Mouse (Mus musculus) hindbrain, postnatal 0 days (tissue): ENCODE measurements at regions not wholly inside any gene's neighbourhood (a gene's known extent, or its start where the extent isn't known, plus 50 kb on each side); places are given as distances from the start of the nearest gene placed in this dataset.

ENCODE experiments used
- ATAC-seq: fragments of 200-750 bp; cut with Nextera tagmentation; 2 replicates; pipeline ENCODE4 v1.8.0; 2017; ENCODE audit warnings: mild to moderate bottlenecking, moderate TSS enrichment, moderate library complexity
- DNase-seq: peaks from one replicate; pipeline ENCODE4 v3.0.0-alpha.2; 2015; ENCODE audit warnings: low spot score
- H3K27ac ChIP-seq: fragments of 300-500 bp; sonication (generic); 2 replicates; pipeline ENCODE4 v1.5.1; 2014; ENCODE audit warnings: mild to moderate bottlenecking
- H3K27me3 ChIP-seq: fragments of 300-500 bp; sonication (generic); 2 replicates; pipeline ENCODE4 v1.6.1; 2014; ENCODE audit warnings: low read length, mixed read lengths; ENCODE audit not compliant: insufficient read depth
- H3K36me3 ChIP-seq: fragments of 300-500 bp; sonication (generic); 2 replicates; pipeline ENCODE4 v1.6.1; 2014; ENCODE audit warnings: low read length, mixed read lengths; ENCODE audit not compliant: insufficient read depth
- H3K4me1 ChIP-seq: fragments of 300-500 bp; sonication (generic); 2 replicates; pipeline ENCODE4 v1.6.1; 2014; ENCODE audit warnings: antibody characterized with exemption, low read length, mixed read lengths; ENCODE audit not compliant: insufficient read depth
- H3K4me2 ChIP-seq: fragments of 300-500 bp; sonication (generic); 2 replicates; pipeline ENCODE4 v1.6.1; 2014; ENCODE audit warnings: low read depth, mild to moderate bottlenecking, low read length, moderate library complexity, mixed read lengths
- H3K4me3 ChIP-seq: fragments of 300-500 bp; sonication (generic); 2 replicates; pipeline ENCODE4 v1.5.1; 2014; ENCODE audit warnings: low read length
- H3K9ac ChIP-seq: fragments of 300-500 bp; sonication (generic); replicated peaks from 2 replicates; pipeline ENCODE4 v1.6.1; 2014; ENCODE audit warnings: mild to moderate bottlenecking, low read length, moderate library complexity, mixed read lengths
- H3K9me3 ChIP-seq: fragments of 300-500 bp; sonication (generic); 2 replicates; pipeline ENCODE4 v1.6.1; 2016; ENCODE audit warnings: low read length, mixed read lengths
- CTCF ChIP-seq: IDR thresholded peaks from 2 replicates; pipeline ENCODE4 v1.5.1; 2016; ENCODE audit warnings: antibody characterized with exemption, control low read depth, low read depth
- WGBS: fragments of 180-500 bp; shearing (Covaris S2); extraction: QIAGEN DNeasy Blood & Tissue Kit; methylation state at CpG from one replicate; pipeline ENCODE4 v1.1.7; 2014; 5-methylcytosine and 5-hydroxymethylcytosine counted together

DNA sequence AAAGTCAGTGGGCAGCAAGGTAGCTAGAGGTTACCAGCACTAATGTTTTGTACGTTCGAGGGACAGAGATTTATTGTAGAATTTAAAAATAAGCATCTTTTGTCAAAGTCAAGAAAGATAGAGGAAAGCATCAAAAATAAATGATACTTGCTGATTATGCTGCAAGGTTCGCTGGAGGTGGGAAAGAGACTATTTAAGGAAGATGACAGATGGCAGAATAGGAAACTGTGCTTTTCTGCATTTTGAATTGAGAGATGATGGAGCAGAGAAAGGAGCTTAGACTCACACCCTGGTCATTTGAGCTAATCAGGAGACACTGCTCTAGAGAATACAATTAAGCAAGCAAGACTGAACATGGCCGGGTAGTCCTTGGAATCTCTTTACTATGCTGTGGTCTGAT is 275.1 kb upstream of the 2610001J05Rik start:
- ATAC-seq (no peak), DNase-seq (no peak)
- Histone ChIP-seq H3K4me1 (no peaks in the 10 kb centered on the region), H3K4me3 (no peak overlapping the region), H3K9ac (no peak overlapping the region), H3K4me2 (no peak overlapping the region), H3K27me3 (no peaks in the 10 kb centered on the region), H3K9me3 (no peaks in the 10 kb centered on the region), H3K36me3 (no peaks in the 10 kb centered on the region), H3K27ac (no peak overlapping the region)
- 80% methylated on average over 4 of the region's 4 CpGs for WGBS
- no peak for TF ChIP-seq CTCF

DNA sequence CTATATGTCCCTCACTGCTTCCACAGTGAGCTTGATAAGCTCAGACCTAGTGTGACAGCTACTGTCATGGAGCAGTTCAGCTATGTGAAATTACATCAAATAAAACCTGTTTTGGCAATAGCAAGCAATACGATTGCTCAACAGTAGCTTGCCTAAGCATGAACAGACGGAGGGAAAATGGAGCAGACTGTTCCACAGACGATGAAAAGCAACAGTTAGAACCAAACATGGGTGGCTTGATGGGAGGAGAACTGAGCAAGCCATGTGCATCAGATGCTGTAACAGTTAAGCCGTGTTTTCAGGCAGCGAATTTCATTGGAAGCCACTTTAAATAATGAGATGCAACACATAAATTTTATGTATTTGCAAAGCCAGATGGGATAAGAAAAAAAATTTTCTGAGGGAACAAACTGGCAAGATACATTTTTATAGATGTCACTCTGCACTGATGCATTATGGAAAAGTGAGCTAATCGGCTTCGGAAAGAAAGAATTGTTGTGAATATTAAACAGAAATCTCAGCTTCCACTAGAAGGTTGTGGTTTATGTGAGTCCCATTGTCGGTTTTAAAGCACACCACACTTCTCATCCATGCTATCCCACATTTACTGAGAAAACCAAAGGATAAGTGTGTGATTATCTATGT is 270.9 kb upstream of the 2610001J05Rik start:
- no peak for TF ChIP-seq CTCF
- Histone ChIP-seq H3K36me3 (no peaks in the 10 kb centered on the region), H3K4me3 (no peak overlapping the region), H3K4me2 (no peak overlapping the region), H3K27me3 (no peaks in the 10 kb centered on the region), H3K9me3 (no peaks in the 10 kb centered on the region), H3K27ac (no peak overlapping the region), H3K9ac (no peak overlapping the region), H3K4me1 (no peaks in the 10 kb centered on the region)
- DNase-seq (no peak), ATAC-seq (no peak)
- WGBS = 81% methylated on average over 8 of the region's 8 CpGs

DNA sequence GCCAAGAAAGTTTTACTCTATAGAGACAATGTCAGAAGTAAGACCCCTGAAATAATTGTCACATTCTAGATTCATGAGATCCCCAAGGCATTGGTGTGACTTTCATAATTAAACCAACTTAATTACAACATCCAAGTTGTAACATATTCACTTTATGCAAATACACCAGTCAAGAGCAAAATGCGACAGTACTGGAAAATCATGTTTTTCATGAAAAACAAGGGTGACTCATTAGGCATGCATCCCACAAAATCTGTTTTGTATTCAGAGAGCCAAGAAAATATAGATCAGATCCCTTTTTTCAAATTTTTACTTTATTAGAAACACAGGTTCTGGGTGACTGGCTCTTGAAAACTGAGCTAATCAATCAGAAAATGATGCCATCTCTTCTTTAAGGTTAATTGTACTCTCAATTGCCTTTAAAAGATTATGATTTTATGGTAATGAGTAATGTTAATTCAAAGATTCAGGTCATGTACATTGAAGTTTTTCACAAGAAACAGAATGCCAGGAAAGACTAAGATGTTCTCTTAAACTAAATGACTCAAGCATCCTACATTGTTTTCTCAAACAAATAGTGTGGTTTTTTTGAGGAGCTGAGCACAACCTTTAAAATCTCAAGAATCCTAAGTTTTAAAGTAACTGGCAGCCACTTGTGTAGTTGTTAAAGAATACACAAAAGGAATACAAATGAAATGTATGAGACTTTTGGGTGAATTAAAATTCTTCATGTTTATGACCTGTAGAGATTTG is 259.2 kb upstream of the 2610001J05Rik start:
- no peaks in the 10 kb centered on the region for H3K4me1 ChIP-seq
- H3K9ac ChIP-seq = no peak overlapping the region
- no peak overlapping the region for H3K4me3 ChIP-seq
- no peak for TF ChIP-seq CTCF
- H3K9me3 ChIP-seq = no peaks in the 10 kb centered on the region
- H3K4me2 ChIP-seq = no peak overlapping the region
- H3K27ac ChIP-seq = no peak overlapping the region
- no peaks in the 10 kb centered on the region for H3K27me3 ChIP-seq
- ATAC-seq (no peak), DNase-seq (no peak)
- WGBS = 66% methylated on average over 1 of the region's 1 CpGs
- H3K36me3 ChIP-seq = no peaks in the 10 kb centered on the region

DNA sequence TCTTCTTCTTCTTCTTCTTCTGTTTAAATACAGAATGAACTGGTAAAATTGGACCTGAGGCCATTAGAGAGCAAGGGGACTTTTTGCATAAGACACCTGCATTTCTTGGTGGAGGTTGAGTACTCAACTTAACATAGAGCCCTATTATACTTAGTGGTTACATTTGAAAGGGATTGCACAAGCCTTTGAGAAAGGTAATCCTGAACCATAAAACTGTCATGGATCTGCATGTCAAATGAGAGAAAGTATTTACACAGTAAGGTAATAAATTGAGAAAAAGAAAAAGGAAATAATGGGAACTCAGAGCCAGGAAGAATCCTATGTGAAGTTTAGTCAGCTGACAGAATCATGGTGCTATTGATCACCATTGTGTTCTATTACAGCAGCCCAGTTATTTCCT is 258.1 kb upstream of the 2610001J05Rik start:
- Histone ChIP-seq H3K27me3 (no peaks in the 10 kb centered on the region), H3K27ac (no peak overlapping the region), H3K4me2 (no peak overlapping the region), H3K9me3 (no peaks in the 10 kb centered on the region), H3K36me3 (no peaks in the 10 kb centered on the region), H3K4me3 (no peak overlapping the region), H3K9ac (no peak overlapping the region), H3K4me1 (no peaks in the 10 kb centered on the region)
- ATAC-seq = no peak
- TF ChIP-seq CTCF = no peak
- DNase-seq = no peak

DNA sequence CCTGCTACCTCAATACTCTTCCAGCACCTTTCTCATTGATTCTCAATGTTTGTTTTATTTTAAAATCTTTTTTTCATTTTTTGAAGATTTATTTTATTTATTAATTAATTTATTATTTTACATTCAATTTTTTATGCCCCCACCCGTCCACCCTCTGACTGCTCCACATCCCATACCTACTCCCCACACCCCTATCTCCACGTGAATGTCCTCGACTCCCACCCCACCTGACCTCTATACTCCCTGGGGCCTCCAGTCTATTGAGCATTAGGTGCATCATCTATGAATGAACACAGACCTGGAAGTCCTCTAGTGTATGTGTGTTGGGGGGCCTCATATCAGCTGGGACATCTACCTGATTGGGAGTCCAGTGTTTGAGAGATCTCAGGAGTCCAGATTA is 251.0 kb upstream of the 2610001J05Rik start:
- Histone ChIP-seq H3K9me3 (no peaks in the 10 kb centered on the region), H3K9ac (no peak overlapping the region), H3K4me3 (no peak overlapping the region), H3K36me3 (no peaks in the 10 kb centered on the region), H3K4me2 (no peak overlapping the region), H3K27ac (no peak overlapping the region), H3K27me3 (no peaks in the 10 kb centered on the region), H3K4me1 (no peaks in the 10 kb centered on the region)
- no peak for TF ChIP-seq CTCF
- no peak for ATAC-seq
- WGBS = 91% methylated on average over 3 of the region's 3 CpGs
- DNase-seq = no peak

DNA sequence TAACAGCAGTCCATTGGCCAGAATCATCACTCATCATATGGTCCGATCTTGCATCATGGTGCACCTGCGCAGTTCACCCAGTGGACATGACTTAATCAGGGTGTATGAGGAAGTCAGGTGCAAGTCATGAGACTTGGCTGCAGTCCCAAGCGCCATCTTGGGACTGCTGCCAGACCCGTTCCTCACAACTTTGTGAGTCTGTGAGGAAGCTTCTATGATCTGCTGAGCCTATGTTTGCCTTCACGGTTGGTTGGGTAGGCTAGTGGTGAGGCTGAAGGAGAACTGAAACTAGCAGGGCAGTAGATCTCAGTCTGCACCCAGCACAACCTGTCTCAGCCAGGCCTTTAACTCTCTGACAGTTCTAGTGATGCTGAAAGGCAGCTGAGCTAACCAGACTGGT is 250.2 kb upstream of the 2610001J05Rik start:
- 92% methylated on average over 5 of the region's 5 CpGs for whole genome bisulfite sequencing
- Histone ChIP-seq H3K27me3 (no peaks in the 10 kb centered on the region), H3K4me2 (no peak overlapping the region), H3K36me3 (no peaks in the 10 kb centered on the region), H3K9me3 (no peaks in the 10 kb centered on the region), H3K27ac (no peak overlapping the region), H3K4me3 (no peak overlapping the region), H3K9ac (no peak overlapping the region), H3K4me1 (no peaks in the 10 kb centered on the region)
- ATAC-seq = no peak
- no peak for DNase-seq
- no peak for TF ChIP-seq CTCF

DNA sequence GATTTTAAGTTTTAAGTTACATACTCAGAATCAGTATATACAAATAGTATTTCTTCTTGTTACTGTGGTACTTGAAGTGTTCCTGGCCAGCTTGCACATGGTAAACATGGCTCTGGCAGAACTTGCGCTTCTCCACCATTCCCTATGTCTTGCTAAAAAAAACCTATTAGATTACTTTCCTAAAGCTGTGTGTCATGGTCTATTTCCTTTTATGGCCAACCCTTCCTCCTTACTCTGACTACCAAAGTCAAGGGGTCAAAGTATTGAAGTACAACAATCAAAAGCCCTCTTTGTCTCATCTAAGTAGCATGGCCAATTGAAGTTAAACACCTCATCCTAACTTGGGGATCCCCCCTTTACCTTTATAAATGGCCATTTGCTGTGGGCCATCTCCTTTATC is 223.6 kb upstream of the 2610001J05Rik start:
- Histone ChIP-seq H3K9ac (no peak overlapping the region), H3K9me3 (no peaks in the 10 kb centered on the region), H3K4me1 (no peaks in the 10 kb centered on the region), H3K36me3 (no peaks in the 10 kb centered on the region), H3K4me3 (no peak overlapping the region), H3K27me3 (no peaks in the 10 kb centered on the region), H3K4me2 (no peak overlapping the region), H3K27ac (no peak overlapping the region)
- WGBS = 67% methylated on average over 1 of the region's 1 CpGs
- DNase-seq = no peak
- no peak for ATAC-seq
- no peak for TF ChIP-seq CTCF
